Mouse (Mus musculus): ENCODE measurements around the gene Kyat1.

- TF ChIP-seq POLR2A (IDR thresholded peaks at IDR 0.05; ENCODE audit: control insufficient read depth, extremely low read depth, insufficient read depth, low read length, poor library complexity) = no peak
- TF ChIP-seq CTCF (IDR thresholded peaks at IDR 0.05; ENCODE audit: borderline replicate concordance, control insufficient read depth, extremely low read depth, insufficient read depth, low read length, poor library complexity) = no peak
Observed at GRCm38 (mm10) chr2:30176561-30176960, 29.1 kb downstream of the Kyat1 start.

Data from thymus, adult 2 months (tissue).